Mouse (Mus musculus): ENCODE measurements around the gene Tubb4b.

Gene Tubb4b

GRCm38 (mm10) chr2:25246183-25247072, 21.9 kb upstream of the Tubb4b start, which contains the start of gene AL732309.1:
Gene AL732309.1, minus strand, starts transcription at chr2:25246863.
- peak; percentile 88 for DNase-seq (ENCODE audit: low read depth, low spot score)

DNA sequence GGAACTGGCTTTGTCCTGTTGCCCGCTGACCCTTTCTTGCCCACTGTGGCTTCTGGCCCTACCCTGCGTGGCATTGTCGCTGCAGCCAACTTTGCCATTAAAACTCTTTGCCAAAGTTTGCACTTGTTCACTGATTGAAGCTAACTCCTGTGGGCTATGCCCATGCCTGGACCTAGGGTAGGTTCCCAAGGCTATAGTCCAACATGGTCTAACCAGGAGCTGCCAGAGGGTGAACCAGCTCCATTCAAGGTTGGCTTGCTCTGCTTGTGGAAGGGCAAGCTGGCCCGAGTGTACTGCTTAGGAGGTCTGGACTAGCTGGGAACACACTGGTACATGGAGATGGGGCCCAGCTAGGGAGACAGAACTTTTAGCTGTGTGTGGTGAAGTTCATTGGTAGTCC, 19.6 kb upstream of the Tubb4b start:
- no peak for DNase-seq (ENCODE audit: low read depth, low spot score)

DNA sequence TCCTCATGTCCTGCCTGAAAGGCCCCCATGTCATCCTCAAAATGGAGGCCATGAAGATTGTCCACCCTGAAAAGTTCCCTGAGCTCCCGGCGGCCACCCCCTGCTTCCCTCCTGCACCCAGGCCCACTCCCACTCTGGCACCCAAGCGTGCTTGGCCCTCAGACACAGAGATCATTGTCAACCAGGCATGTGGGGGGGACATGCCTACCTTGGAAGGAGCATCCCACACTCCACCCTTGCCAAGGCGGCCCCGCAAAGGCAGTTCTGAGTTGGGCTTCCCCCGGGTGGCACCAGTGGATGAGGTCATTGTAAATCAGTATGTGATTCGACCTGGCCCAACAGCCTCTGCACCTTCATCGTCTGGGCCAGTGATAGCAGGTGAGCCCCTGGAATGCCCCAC, 18.8 kb upstream of the Tubb4b start:
- no peak for DNase-seq (ENCODE audit: low read depth, low spot score)

DNA sequence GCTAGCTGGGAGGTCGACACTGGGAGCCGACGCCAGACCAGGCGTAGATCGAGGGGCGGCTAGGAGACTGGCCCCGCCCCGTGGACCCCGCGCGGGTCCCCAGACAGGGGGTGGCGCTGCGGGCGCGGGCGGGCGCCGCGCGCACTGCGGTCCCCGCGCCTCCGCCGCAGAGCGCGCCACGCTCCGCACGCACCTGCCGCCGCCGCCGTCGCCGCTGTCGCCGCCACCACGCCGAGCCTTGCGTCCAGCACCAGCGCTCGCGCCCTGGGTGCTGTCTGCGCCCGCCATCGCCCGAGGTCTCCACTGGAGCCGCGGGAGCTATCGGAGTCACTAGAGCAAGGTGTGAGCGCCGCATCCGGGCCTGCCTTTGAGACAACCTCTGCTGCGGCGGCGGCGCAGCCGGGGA, 17.6 kb upstream of the Tubb4b start, which contains the start of the genes Rnf208 and Cysrt1:
Gene Rnf208 (plus strand): TSS at position 155 of the 406 bp plus-strand sequence.
Gene Cysrt1 (minus strand): TSS at position 352 of the 406 bp plus-strand sequence.
- peak; percentile 66 for DNase-seq (ENCODE audit: low read depth, low spot score)

GRCm38 (mm10) chr2:25241438-25241775, 16.9 kb upstream of the Tubb4b start:
- DNase-seq (ENCODE audit: low read depth, low spot score): no peak

- peak; percentile 95 for DNase-seq (ENCODE audit: low read depth, low spot score)
Observed at GRCm38 (mm10) chr2:25240723-25241437, 16.4 kb upstream of the Tubb4b start.

- DNase-seq (ENCODE audit: low read depth, low spot score): no peak
Observed at GRCm38 (mm10) chr2:25240310-25240709, 15.8 kb upstream of the Tubb4b start.

DNA sequence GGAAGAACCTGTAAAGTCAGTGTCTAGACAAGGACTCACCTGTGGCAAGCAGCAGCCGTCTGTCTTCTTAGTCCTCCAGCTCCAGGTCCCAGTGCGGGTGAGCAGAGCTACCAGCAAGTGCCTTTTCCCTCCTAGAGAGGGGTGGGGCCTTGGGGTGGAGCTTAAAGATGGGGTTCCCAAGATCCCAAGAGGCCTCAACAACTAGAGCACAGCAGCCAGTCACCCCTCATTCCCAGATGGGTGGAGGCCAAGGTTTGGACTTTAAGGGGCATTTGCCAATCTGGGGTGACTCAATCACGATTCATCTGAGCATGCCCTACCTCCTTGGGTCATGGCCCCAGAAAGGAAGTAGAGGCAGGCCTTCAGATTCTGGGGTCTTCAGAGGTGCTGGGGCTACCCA, 15.3 kb upstream of the Tubb4b start:
- no peak for DNase-seq (ENCODE audit: low read depth, low spot score)

GRCm38 (mm10) chr2:25238106-25238505, 13.6 kb upstream of the Tubb4b start:
- no peak for DNase-seq (ENCODE audit: low read depth, low spot score)

DNA sequence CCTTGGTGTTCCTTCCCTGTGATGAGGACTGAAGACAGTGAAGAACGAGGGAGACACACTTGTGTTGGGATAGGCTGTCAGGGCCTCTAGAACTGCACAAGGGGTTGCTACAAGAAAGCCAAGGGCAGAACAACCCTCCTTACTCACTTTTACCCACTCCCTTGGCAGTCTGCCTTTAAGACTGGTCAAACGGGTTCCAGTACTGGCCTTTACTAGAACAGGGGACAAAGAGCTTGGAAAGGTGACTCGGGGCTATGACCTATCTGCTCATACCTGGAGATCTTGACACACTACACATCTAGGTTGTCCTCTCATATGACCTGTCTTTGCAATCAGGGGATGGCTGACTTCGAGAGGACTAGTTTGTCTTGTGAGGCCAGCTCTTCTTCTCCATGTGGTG, 13.0 kb upstream of the Tubb4b start:
- DNase-seq (ENCODE audit: low read depth, low spot score): no peak

- no peak for DNase-seq (ENCODE audit: low read depth, low spot score)
Observed at GRCm38 (mm10) chr2:25236614-25237013, 12.1 kb upstream of the Tubb4b start, which contains the start of gene Rnf224. Gene Rnf224, minus strand, starts transcription at chr2:25236787.

DNA sequence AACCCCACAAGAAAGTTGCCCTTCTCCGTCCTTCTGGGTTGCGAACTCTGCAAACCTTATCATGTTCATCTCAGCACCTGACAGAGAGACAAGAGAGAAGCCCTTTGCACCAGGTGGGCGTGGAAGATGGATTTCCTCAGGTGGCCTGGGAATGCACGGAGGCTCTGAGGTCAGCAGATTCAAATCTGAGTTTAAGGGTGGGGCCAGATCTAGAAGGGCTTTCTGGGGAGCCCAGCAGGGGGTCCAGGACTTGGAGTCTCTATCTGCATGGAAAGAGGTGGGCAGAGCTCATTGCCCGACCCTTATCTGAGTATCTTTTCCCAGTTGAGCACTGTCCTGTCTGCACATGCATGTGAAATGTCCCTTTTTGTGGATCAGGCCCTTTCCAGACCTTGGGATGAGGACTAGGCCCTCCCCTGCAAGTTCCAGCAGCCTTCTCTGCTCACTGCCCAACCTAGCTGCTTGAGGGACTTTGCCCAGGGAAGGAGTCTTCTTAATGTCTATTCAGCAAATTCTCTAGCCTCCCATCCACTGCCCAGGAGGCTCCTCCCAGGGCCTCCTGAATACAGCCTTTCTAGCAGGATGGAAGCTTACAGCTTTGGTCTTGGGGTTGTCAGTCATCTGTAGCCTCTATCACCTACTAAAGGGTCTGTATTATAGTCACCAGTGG, 10.2 kb upstream of the Tubb4b start:
- DNase-seq (ENCODE audit: low read depth, low spot score): no peak

DNA sequence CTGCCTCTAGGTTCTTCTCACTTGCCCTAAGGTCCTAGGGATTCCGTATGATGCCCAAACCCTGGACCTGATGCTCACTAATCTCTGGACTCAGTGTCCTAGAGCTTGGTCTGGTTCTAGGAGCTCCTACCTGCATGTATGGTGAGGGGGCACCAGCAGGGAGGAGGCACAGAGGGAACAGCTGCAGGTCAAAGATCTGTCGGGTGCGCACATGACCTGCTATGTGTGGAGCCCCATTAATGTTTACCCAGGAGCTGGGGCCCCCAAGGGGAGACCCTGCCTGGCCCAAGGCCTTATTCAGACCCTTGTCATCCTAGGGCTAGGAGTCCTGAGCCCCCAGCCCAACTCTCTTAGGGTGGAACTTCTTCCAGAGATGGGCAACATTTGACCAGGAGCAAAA, 9.5 kb upstream of the Tubb4b start, which contains the start of gene Slc34a3:
Gene Slc34a3 (minus strand): TSS at position 315 of the 400 bp plus-strand sequence.
- no peak for DNase-seq (ENCODE audit: low read depth, low spot score)

GRCm38 (mm10) chr2:25233421-25233820, 8.9 kb upstream of the Tubb4b start:
- no peak for DNase-seq (ENCODE audit: low read depth, low spot score)

GRCm38 (mm10) chr2:25231038-25231437, 6.5 kb upstream of the Tubb4b start:
- no peak for DNase-seq (ENCODE audit: low read depth, low spot score)

DNA sequence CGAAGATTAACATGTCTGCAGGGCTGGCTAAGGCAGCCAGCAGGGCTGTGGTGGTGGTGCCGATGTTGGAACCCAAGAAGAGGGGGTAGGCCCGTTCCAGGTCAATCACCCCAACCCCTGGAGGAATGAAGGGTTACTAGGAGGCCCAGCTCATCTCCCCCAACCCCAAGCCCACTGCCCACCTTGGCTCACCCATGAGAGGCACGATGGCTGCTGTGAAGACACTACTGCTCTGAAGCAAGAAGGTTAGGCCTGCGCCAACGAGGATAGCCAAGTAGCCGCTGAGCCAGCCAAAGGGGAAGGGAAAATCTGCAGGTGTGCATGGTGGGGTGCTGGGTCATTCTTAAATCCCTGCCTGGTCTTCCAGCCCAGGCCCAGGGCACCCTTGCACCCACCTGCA, 6.1 kb upstream of the Tubb4b start:
- DNase-seq (ENCODE audit: low read depth, low spot score): no peak

DNA sequence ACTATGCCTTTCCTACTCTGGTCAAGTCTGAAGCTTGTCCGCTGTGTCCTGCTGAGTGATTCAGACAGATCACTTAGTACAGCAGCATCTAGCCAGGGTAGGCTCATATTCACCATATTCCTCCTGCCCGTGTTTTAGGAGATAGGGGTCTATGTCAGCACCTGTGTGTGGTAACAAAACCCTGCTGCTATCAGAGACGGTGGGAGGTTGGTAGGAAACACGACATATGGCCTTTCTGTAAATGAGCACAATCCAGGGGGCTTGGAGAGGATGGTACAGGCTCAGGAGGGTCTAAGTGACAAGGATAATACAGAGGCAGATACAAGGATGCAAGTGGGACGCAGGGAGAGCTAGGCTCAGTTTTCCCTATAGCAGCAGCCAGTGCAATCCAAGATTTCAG, 5.1 kb upstream of the Tubb4b start:
- DNase-seq (ENCODE audit: low read depth, low spot score): no peak

DNA sequence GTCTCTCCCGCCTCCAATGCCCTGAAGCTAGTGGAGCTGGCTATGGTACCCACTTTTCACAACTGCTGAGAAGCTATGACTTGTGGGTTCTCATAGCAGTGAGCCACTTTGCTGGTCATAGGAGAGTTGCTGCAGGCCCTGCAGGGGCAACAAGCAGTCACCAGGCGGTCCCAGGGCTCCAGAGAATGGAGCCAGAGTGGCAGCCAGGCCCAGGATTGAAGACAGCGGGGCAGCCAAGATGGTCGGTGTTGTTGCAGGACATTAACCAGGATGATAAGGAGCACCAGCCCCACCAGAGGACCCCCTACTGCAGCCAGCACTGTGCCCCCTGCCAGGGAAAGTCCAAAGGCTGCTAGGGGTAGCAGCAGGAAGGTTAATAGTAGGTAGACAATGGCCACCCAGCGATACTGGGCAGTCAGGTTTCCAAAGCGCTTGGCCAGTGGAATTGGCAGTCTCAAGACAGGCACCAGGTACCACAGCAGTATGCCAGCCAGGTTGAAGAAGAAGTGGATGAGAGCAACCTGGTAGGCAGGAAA, 4.6 kb upstream of the Tubb4b start:
- no peak for DNase-seq (ENCODE audit: low read depth, low spot score)

DNA sequence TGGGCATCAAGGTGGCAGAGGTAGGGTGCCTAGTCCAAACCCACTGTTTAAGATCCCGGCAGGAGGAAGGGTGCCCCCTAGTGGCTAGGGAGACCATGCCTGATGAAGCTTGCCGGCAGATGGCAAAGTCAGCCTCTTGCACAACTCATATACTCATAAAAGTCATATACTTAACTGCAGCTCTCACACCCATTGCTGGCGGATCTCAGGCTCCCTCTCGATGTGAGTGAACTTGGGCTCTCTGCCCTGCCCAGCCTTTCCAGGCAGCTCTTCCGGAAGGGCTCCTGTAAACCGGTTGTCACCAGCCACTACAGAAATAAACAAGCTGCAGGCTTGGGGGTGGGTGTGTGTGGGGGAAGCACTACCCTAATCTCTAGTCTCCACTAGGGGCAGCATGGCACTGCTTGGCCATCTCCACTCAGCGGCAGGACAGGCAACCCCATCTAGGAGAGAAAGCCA, 4.0 kb upstream of the Tubb4b start:
- peak; percentile 95 for DNase-seq (ENCODE audit: low read depth, low spot score)

DNA sequence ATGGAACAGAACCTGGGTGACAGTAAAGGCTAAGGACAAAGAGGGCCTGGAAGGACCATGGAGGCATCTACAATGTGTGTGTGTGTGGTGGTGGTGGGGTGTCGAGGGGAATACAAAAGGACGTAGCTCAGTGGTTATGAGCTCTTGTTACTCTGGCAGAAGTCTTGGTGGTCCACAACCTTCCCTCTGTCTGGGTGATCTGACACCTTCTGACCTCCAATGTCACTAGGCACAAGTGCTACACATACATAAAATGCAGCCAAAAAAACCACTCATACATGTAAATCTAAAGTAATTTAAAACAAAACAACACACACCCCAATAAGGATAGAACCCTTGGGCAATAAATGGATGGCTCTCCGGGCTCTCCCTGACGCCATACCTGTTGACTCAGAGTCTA, 2.9 kb upstream of the Tubb4b start:
- DNase-seq (ENCODE audit: low read depth, low spot score): no peak

DNA sequence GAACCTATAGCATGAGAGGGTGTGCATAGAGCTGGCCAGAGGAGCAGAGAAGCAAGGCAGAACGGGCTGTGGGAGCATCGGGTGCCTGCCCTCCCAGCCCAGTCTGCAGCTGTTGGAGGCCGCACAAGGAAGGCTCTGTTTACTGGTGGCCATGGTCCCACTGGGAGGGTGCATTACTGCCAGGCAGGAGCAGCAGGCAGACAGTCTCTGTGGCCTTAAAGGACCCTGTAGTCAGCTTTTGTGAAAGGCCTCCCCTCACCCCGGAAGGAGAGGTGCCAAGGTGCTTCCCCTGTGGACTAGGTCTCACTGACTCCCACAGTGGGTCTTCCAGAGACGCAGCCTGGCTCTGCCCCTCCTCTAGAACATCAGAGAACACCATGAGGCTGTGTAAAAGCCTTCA, 2.4 kb upstream of the Tubb4b start:
- DNase-seq (ENCODE audit: low read depth, low spot score): peak; percentile 87
